Mouse (Mus musculus) regulatory T cell (primary cell): ENCODE results near the gene Socs2.
"Not testable (repeated sequence)": the region's sequence is repeated elsewhere in the genome, so short reads cannot be mapped to it uniquely, and the experiment has no call there.

Experiments
- in situ Hi-C: fragments of 300-600 bp; cut with MboI, MseI; formaldehyde crosslinking; loops from one replicate; pipeline ENCODE4 v1.15.1; 2025; ENCODE audit warnings: high pct_unique_total_duplicates

Gene Socs2

DNA sequence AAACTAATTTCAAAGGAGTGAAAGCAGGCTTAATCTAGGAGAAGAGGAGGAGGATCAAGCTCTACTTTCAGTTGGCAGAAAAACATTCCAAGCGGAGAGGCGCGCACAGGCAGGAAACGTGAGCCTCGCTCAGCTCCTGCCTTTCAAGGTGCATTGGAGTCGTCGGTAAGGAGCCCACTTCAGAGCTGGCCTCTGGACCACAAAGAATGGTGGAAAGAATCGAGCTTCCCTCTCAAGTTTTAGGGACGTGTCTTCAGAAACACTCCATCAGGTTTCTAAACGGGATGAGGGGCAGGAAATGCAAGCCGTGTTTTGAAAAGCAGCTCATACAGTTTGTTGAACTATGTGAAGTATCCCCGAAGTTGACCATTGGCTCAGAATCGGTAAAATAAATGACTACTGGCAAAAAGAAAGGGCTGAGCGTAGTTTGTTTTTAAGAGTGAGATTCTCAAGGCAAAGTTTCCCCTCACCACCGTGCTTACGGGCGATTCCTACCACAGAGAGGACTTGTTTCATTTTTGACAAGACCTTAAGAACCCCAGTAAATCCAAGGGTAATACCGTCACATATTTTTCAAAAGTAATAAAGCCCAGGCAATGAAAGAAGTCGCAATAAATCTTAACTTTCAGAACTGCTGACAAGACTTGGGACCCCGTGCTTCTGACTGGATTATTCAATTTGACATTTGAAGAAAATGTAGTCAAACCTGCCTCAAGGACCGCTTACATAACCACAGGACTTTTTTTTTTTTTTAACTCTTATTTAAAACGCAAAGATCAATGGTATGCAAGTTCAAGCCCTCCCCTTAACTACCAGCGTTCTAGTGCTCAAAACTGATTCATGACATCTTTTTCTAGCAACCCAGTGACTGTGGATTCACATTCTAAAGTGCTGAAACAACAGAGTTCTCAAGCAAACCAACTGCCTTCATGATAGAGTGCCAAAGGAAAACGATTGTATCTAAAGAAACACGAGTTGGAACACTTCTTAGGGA, 21.9 kb downstream of the Socs2 start:
- in situ Hi-C loops: no loop called here

DNA sequence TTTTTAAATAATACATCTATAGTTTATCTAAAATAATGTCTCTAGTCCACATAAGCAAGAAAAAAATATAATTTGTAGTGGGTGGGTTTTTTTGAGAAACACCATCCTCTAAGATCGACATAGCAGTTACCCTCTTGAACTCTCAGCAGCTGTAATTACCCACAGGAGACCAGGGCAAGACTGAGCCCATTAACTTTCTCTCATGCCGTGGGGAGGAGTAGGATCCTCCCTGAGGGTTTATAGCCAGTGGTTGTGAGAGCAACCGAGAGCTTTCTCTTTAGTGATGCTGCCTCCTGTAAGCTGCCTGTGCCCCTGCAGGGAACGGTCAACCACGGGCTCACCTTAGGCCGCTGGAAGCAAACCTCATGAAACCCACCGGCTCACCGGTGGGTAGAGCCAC, 24.9 kb downstream of the Socs2 start:
- in situ Hi-C loops: no loop called here

DNA sequence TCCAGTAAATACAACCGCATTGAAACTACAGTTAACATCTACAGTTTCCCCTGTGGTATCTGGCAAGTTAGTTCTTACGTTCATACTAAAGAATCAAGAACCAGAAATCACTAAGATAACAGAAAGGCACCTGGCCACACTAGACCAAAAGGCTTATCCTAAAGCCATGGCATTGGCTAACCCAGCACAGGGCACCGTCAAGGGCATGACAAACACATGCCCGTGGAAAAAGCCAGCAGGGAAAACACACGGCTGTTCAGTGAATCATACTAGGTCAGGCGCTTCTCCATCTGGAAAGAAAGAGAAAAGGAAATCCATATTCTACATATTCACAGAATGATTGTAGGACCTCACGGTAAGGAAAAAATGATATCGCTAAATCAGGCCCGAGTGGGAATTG, 26.1 kb downstream of the Socs2 start:
- in situ Hi-C loops: no loop called here

DNA sequence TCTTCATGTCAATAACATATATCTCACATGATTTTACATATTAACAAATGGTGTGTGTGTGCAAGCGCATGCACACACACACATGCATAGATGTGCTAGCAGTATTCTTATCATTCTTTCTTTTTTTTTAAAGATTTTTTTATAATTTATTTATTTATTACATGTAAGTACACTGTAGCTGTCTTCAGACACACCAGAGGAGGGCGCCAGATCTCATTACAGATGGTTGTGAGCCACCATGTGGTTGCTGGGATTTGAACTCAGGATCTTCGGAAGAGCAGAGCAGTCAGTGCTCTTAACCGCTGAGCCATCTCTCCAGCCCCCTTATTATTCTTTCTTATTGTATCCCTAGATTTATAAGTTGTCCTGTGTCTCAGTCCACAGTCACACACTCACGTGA, 27.2 kb downstream of the Socs2 start:
- in situ Hi-C loops: not testable (repeated sequence)

DNA sequence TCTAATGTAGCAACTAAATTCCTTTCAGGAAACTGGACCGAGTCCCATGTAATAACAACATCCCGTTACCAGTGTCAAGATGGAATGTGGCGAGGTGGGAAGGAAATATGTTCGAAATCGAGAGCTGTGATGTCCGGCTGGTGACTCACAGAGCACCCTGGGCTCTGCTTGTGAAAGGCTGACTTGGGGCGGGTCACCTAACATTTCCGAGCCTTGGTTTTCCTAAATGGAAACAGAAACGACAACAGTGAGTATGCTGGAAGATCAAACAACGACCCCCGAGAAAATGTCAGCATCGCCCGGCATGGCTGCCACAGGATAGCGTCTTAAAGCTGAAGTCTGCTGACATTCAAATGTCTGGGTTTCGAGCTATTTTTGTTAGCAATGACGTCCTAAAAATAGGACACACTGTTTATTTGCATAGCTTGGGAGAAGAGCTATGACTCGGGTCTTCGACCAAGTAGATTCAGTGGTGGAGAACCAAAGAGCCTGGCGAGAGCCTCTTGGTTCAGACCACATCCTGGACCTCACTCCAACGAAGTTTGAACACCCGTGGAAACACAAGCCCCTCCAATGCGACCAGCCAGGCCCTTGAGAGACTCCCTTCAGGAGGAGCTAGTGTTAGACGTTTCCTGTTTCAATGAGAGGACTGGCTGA, 28.0 kb downstream of the Socs2 start:
- in situ Hi-C loops: no loop called here

DNA sequence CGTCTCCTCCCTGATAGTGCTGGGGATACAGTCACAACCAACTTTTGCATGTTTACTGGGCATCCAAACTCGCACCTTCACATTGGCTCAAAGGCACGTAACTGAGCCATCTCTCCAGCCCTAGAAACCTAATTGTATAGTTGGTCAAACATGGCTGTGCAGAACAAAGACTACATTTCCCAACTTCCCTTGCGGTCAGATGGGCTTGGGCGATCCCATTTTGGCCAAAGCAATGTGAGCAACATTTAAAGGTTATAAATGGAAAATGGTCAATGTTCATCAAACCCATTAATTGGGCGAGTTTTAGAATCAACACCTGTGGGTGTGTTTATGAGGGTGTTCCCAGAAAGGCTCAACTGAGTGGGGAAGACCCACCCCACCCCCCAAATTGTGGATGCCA, 30.5 kb downstream of the Socs2 start:
- in situ Hi-C loops: no loop called here

DNA sequence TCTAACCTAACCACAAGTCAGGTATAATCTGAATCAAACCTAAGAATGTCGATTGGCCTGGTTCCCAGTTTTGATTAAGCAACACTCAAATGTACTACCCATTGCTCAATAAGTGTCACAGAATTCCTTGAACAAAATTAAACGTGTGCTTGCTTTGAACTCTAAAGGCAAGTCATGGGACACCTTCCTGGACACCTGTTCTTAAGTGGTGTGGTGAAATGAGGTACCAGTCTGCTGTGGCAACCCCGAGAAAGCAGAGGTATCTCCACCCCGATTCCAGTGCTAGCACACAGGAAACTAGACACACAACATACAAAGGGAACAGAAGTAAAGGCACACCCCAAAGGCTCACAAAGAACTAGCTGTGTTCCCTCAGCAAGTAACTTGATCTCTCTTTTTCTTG, 31.2 kb downstream of the Socs2 start:
- in situ Hi-C loops: no loop called here

DNA sequence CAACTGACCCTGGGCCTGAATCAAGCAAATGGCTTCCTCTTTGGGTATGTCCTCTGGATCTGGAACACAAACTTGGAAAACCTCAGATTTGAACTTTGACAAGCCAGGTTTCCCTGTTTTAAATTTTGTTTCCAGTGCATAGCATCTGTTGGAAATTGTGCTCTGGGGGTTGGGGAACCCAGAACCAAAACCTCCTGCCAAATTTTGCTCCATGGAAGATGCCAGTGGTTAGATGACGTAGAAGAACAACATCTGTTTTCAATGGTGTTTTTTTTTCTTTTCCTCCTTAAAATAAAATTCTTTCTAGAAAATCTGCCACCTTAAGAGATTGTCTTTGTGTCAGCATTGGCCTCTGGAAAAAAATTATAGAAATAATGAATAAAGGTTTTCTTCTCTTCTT, 31.9 kb downstream of the Socs2 start:
- in situ Hi-C loops: no loop called here

DNA sequence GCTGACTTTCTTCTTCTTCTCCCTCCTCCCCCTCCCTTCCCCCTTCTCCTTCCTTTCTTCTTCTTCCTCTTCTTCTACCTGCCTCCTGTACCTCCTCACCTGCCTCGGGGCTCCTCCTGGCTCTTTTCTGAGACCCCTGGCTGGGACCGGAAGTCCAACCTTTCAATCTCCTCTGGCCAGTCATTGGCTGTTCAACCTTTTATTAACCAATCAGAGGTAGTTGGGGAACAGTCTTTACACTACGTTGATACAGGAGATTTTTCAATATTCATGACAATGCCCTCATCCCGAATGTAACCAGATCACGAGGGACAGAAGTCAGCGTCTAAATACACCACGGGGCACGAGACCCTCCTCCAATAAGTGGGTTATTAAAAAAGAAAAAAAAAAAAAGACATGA, 32.5 kb downstream of the Socs2 start:
- in situ Hi-C loops: no loop called here

DNA sequence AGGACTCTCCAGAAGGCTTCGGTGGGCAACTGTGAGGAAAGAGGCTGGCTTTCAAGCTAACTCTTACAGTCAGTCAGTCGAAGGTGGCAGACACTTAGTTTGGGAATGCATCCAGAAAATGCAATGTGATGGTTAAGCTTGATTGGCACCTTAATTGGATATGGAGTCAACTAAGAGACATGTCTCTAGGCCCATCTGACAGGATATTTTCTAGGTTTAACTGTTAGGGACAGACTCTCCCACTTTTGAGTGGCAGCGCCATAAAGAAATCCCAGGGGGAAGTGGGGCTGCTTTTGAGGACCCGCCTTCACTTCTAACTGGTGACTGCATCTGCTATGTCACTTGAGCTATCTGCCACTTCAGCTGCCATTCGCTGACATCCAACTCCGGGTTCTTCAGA, 43.6 kb downstream of the Socs2 start:
- in situ Hi-C loops: no loop called here

DNA sequence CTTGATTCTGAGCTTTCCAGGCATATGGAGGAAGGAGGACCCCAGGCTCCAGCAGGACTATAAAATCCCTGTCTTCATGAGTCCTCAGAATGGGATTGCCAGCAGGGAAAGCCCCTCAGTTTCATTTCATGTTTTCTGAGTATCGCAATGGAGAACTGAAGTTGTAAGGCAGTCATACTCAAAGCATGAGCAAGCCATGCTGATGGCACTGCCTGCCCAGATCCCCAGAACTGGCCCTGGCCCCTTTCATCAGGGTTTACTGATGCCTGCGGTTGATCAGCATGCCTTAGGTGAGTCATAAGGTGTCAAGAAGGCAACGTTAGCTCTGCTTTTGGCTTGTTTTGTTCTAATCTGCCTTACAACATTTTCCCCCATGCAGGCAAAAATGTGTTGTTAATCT, 45.0 kb downstream of the Socs2 start:
- in situ Hi-C loops: no loop called here

DNA sequence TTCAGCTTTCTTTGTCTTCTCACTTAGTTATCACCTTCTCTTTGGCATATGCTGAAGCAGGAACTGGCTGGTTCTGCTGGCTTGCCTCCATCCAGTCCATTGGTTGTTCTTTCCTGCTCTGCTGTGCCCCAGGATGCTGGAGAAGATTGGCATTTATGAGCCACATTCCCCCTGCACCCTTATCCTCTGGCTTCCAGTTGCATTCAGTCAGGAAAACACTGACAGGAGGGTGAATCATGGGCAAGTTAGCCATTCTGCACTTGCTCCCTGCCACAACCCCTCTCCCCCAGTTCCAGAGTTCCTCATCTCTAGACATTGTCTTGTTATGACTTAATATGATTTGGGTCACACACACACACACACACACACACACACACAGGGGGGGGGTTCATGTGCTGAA, 47.8 kb downstream of the Socs2 start:
- in situ Hi-C loops: no loop called here

DNA sequence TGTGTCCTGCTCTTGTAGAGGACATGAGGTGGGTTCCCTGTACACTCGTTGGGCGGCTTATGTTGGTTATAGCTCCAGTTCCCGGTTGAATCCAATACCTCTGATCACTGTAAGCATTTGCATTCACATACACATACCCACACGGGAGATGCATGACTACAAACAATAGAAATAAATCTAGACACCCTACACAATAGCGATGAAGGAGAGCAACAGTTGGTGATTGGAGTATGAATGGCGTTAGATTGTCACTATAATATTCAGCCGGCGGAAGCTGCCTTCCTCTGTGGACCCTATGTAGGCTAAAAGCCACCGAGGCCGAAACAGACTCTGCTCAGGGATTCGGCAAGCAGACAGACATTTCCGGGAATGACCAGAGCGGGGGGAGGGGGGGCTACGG, 48.8 kb downstream of the Socs2 start:
- in situ Hi-C loops: no loop called here

DNA sequence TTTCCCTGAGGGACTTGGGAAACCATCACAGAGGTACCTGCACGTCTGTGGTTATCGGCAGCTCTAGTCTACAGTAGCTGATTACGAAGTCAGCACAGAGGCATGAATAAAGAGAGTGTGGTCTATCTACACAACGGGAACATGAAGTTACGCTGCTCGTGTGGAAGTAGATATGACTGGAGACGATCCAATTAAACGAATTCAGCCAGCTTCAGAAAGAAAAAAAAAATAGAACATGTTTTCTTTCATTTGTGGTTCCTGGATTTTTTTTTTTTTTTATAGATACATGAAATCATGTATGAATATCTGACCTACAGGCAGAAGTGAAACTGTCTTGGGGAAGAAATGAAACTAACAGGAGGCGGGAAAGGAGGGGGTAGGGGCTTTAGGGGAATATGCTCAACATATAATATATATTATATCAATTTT, 49.3 kb downstream of the Socs2 start:
- in situ Hi-C loops: no loop called here

DNA sequence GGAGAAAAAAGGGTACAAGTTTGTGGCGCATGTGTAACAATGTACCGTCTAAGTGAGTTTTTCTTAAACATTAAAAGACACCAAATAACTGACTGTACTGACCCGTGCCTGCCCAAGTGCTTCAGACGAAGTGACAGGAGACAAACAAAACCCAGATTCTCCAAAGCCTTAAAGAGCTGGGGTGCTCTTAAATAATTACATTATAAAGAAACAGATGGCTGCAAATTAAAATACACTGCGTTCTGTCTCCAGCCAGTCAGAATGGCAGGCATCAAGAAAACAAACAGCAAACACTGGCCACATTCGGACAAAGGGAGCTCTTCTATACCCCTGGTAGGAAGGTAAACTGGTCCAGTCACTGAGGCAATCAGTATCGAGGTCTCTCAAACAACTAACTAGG, 49.7 kb downstream of the Socs2 start:
- in situ Hi-C loops: no loop called here

DNA sequence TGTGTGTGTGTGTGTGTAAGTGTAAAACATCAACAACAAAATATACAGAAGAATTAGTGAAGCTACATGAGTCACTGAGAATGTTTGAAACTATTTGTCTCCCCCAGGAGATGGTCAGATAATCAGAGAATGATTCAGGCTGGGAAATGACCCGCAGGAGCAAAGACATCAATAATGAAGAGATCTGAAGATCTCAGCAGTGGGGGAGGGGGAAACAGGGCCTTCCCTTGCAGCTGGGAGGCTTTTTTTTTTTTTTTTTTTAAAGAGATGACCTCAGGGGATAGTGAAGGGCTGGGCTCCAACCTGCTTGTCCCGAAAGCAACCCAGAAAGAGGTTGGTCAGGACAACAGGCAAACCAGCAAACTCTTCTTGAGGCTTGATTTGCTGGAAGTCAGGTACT, 54.7 kb downstream of the Socs2 start:
- in situ Hi-C loops: no loop called here

DNA sequence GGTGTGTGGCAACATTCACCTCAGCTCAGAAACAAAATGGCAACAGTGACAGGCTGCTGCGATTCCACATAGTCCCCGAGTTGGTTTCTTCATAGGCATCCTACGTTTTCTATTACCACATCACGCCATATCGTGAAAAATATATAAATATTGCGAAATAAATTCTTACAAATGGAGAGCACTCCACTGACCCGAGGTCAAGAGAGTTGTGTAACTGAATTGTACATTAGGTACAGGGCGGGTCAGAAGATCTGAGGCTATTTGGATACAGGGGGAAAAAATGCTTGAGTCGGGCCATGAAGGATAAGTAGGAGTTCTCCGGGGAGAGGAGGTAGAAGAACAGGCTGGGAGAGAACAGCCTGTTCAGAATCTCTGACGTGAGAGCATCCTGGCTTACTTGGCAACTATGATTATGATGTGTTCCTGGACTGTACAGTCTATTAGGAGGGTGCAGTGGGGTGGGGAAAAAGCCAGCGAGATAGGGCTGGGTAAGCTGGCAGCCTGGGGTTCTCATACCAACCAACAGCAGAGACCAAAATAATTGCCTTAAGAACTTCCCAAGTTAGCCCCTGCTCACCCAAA, 55.6 kb downstream of the Socs2 start:
- in situ Hi-C loops: no loop called here

DNA sequence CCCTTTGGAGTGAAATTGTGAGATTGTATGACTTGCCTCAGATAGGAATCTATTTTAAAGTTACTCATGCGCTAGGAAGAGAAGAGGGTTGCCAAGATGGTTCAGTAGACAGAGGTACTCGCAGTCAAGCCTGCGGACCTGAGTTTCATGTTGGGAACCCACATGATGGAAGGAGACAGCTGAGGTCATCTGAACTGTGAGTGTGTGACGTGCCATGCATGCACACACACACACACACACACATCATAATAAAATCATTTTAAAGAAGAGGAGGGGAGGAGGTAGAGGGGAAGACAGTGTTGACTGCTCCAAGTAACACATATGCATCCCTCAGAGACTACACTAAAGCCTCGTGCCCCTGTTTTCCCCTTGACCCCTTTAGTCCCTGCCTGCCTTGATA, 56.9 kb downstream of the Socs2 start:
- in situ Hi-C loops: no loop called here

DNA sequence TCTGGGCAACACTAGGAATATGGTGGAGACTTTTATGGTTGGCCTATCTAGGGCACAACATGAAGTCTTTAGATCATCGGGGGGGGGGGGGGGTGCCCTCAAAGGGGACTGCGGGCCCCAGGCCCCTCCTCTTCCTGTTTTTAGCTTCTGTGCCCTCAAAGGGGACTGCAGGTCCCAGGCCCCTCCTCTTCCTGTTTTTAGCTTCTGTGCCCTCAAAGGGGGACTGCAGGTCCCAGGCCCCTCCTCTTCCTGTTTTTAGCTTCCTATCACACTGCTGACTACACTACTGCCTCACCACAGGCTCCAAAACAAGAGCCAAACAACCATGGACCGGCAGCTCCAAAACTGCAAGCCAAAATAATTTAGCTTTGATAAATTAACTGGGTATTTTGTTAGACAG, 59.3 kb downstream of the Socs2 start:
- in situ Hi-C loops: no loop called here

DNA sequence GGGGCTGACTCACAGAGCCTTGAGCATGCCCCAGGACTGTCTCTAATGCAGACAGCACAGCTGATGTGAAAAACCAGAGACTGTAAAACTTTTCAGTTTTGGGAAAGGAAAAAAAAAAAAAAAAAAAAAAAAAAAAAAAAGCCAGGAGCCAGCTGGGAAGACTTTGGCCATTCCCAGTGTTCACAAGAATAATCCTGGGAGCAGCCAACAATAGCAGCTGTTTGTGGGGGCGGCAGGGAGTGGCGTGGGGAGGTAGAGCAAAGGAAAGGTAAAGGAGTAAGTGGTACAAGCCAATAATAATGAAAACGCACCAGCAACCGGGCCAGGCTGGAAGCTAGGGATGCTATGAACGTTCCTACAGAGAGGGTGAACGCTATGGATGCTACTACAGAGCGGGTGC, 60.3 kb downstream of the Socs2 start:
- in situ Hi-C loops: no loop called here

DNA sequence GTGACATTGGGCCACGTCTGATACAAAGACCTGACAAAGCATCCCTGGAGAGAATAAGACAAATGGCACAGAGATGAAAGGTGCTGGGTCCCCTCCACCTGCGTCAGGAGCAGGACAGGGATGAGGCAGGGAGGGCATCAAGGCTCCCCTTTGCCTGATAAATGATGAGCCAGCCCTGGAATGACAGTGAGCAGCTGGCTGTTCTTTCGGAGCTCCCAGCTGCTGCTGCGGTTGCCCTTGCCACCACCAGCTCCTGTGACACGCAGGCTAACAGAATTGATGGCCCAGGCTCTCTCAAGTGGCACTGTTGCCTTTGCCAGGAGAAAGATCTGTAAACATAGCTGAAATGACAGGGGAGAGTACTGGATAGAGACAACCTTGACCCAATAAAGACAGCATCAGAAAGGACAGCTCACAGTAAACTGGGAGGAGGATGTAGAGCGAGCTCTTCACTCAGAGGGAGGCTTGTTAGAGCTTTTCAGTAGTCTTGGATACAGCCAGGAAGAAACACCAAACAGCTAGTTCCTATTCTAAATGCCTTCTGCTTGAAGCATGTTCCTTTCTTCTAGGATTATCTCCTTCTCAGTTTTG, 61.2 kb downstream of the Socs2 start:
- in situ Hi-C loops: no loop called here

DNA sequence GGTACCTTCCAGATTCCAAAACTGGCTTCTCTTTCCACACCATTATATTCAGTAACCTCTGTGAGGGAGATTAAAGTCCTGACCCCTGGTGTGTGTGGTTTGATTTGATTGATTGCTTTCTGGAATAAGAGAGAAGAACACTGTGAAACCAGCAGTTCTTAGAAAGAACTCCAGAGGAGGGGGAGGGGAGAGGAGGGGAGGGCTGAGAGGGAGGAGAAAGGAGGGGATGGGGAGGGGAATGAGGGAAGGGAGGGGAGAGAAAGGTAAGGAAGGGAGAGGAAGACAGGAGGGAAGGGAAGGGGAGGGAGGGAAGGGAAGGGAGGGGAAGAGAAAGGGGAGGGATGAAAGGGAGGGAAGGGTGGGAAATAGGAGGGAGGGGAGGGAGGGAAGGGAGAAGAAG, 62.3 kb downstream of the Socs2 start:
- in situ Hi-C loops: no loop called here
